Mouse (Mus musculus): ENCODE measurements around the gene Ube2u. TPM values are rescaled to one million over a fixed set of nuclear protein-coding genes. Genes with fewer than 3 reads are reported as not detected.

Ube2u gene
- polyA plus RNA-seq, 1 experiment, result not detected

- no peak for TF ChIP-seq POLR2AphosphoS2 (IDR thresholded peaks at IDR 0.05; ENCODE audit: insufficient read length, low read depth)
- no peak for TF ChIP-seq TCF3 (IDR thresholded peaks at IDR 0.05; ENCODE audit: insufficient read length, low read depth)
- TF ChIP-seq TCF12 (IDR thresholded peaks at IDR 0.05; ENCODE audit: insufficient read depth, poor library complexity, severe bottlenecking), result no peak
- no peak for TF ChIP-seq MYOD1 (IDR thresholded peaks at IDR 0.05; ENCODE audit: control insufficient read depth in 1 of 3, insufficient read length in 2 of 3, low read depth in 2 of 3)
- TF ChIP-seq POLR2A (IDR thresholded peaks at IDR 0.05; ENCODE audit: insufficient read length, low read depth), result no peak
- TF ChIP-seq SRF (IDR thresholded peaks at IDR 0.05; ENCODE audit: control insufficient read depth, insufficient read length, low read depth), result no peak
- TF ChIP-seq CEBPB (IDR thresholded peaks at IDR 0.05; ENCODE audit: insufficient read depth, poor library complexity, severe bottlenecking), result no peak
- H3K79me2 ChIP-seq (ENCODE audit: control insufficient read depth, insufficient read depth), result no peaks in the 10 kb centered on the region
- H3K27me3 ChIP-seq (ENCODE audit: control insufficient read depth, insufficient read depth, insufficient read length), result no peaks in the 10 kb centered on the region
- H3K4me2 ChIP-seq (ENCODE audit: low read depth), result no peak overlapping the region
- no peak overlapping the region for H3ac ChIP-seq (ENCODE audit: control insufficient read depth, insufficient read length)
- no peaks in the 10 kb centered on the region for H3K36me3 ChIP-seq (ENCODE audit: control insufficient read depth, insufficient read depth)
- no peak overlapping the region for H3K4me3 ChIP-seq
Measured at GRCm38 (mm10) chr4:100547905-100548304, 69.3 kb downstream of the Ube2u start.

DNA sequence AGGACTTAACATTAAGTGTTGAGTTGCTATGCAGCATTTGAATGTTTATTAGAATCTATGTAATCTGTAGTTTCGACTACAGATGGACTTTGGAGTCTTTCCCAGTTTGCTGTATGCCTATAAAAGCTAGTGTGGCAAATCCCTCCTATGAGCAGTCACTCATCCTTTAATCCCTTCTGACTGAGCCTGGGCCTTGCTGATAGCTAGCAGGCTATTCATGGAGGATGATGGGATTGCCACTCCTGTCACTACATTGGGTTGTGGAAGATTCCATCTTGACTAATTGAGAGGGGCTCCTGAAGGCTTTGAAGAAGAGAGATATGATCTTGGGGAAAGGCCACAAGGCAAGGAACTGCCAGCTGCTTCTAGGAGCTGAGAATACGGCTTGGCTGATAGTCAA lies 74.6 kb downstream of the Ube2u start:
- Histone ChIP-seq H3K79me2 (ENCODE audit: control insufficient read depth, insufficient read depth) (no peaks in the 10 kb centered on the region), H3ac (ENCODE audit: control insufficient read depth, insufficient read length) (no peak overlapping the region), H3K4me3 (no peak overlapping the region), H3K4me2 (ENCODE audit: low read depth) (no peak overlapping the region), H3K27me3 (ENCODE audit: control insufficient read depth, insufficient read depth, insufficient read length) (no peaks in the 10 kb centered on the region), H3K36me3 (ENCODE audit: control insufficient read depth, insufficient read depth) (no peaks in the 10 kb centered on the region)
- TF ChIP-seq POLR2A (IDR thresholded peaks at IDR 0.05; ENCODE audit: insufficient read length, low read depth) (no peak), USF1 (IDR thresholded peaks at IDR 0.05; ENCODE audit: low read depth) (no peak)

DNA sequence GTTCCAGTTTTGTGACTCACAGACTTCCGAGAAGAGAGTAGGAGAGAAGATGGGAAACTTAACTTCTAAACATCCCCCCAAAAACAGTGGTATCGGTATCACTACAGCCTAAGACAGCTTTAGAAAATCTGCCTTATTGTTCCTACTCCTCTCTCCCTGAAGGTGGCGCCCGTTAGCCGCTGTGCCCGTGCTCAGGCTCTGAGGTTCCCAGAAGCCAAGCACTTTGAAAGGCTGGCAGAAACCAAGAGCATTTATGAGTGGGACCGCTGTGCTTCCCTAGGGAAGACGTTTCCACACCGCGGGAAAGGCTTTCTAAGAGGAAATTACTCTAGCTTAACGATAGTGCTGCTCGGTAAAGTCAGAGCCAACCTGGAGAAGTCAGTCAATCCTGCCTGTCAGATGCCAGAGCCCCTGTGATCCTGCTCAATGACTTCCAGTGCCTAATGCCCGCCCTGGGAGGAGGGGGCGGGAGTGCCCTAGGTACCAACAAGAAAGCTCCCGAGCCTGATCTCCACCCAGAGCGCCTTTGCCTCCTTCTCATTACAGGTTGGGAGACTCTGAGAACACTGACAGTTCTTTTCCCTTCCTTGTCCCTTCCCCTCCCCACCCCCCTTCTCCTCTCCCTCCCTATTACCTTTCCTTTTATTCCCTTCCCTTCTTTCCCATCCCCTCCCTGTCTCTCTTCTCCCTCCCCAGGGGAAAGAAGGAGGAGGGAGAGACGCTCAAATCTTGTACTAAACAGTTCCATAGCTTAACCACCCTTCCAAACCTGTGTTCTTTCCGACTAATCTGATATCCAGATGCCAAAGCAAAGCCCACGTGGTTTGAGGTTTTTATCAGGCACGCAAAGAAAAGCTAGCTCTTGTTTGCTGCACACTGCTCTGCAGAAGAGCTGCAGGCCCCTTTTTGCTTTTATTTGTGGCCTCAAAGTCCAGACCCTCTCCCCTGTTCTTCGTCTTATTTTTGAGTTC lies 109.9 kb downstream of the Ube2u start:
- no peak for TF ChIP-seq MYOD1 (IDR thresholded peaks at IDR 0.05; ENCODE audit: control insufficient read depth in 1 of 3, insufficient read length in 2 of 3, low read depth in 2 of 3)
- TF ChIP-seq USF1 (IDR thresholded peaks at IDR 0.05; ENCODE audit: low read depth), result peak; percentile 3
- TF ChIP-seq POLR2A (IDR thresholded peaks at IDR 0.05; ENCODE audit: insufficient read length, low read depth), result no peak
- no peak for TF ChIP-seq TCF3 (IDR thresholded peaks at IDR 0.05; ENCODE audit: insufficient read length, low read depth)
- no peak for TF ChIP-seq CEBPB (IDR thresholded peaks at IDR 0.05; ENCODE audit: insufficient read depth, poor library complexity, severe bottlenecking)
- no peak for TF ChIP-seq POLR2AphosphoS2 (IDR thresholded peaks at IDR 0.05; ENCODE audit: insufficient read length, low read depth)
- Histone ChIP-seq H3K79me2 (ENCODE audit: control insufficient read depth, insufficient read depth) (no peaks in the 10 kb centered on the region), H3K4me3 (no peak overlapping the region), H3K36me3 (ENCODE audit: control insufficient read depth, insufficient read depth) (no peaks in the 10 kb centered on the region), H3K27me3 (ENCODE audit: control insufficient read depth, insufficient read depth, insufficient read length) (no peaks in the 10 kb centered on the region), H3K4me2 (ENCODE audit: low read depth) (no peak overlapping the region), H3ac (ENCODE audit: control insufficient read depth, insufficient read length) (no peak overlapping the region)

DNA sequence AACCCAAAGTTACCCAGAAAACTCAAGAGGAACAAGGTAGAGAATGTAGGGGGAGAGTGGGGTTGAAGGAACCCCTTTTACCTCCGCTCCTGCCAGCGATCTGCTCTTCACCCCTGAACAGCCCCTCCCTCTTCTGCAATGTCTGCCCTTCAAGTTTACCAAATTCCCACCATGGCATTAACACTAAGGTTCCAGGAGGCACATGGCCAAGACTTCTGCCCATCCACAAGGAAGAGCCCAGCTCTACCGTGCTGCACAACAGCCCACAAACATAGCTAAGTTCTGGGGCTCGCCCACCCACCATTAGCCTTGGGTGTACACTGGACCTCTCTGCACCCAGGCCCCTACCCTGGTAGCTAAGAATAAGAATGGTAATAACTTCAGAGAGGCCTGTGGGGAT lies 117.1 kb downstream of the Ube2u start:
- no peaks in the 10 kb centered on the region for H3K79me2 ChIP-seq (ENCODE audit: control insufficient read depth, insufficient read depth)
- H3K27me3 ChIP-seq (ENCODE audit: control insufficient read depth, insufficient read depth, insufficient read length), result no peaks in the 10 kb centered on the region
- no peak overlapping the region for H3K4me2 ChIP-seq (ENCODE audit: low read depth)
- H3ac ChIP-seq (ENCODE audit: control insufficient read depth, insufficient read length), result no peak overlapping the region
- H3K4me3 ChIP-seq, result no peak overlapping the region
- no peaks in the 10 kb centered on the region for H3K36me3 ChIP-seq (ENCODE audit: control insufficient read depth, insufficient read depth)
- TF ChIP-seq TCF12 (IDR thresholded peaks at IDR 0.05; ENCODE audit: insufficient read depth, poor library complexity, severe bottlenecking) (no peak), MYOG (IDR thresholded peaks at IDR 0.05; ENCODE audit: control insufficient read depth in 1 of 3, insufficient read depth in 1 of 3, insufficient read length in 2 of 3, low read depth in 2 of 3) (no peak), REST (IDR thresholded peaks at IDR 0.05; ENCODE audit: insufficient read depth, insufficient read length) (no peak), TCF3 (IDR thresholded peaks at IDR 0.05; ENCODE audit: insufficient read length, low read depth) (no peak), E2F4 (IDR thresholded peaks at IDR 0.05; ENCODE audit: insufficient read depth) (no peak), MYOD1 (IDR thresholded peaks at IDR 0.05; ENCODE audit: control insufficient read depth in 1 of 3, insufficient read length in 2 of 3, low read depth in 2 of 3) (no peak), MAX (IDR thresholded peaks at IDR 0.05; ENCODE audit: low read depth) (no peak), POLR2AphosphoS2 (IDR thresholded peaks at IDR 0.05; ENCODE audit: insufficient read length, low read depth) (no peak), USF1 (IDR thresholded peaks at IDR 0.05; ENCODE audit: low read depth) (no peak), SRF (IDR thresholded peaks at IDR 0.05; ENCODE audit: control insufficient read depth, insufficient read length, low read depth) (no peak), POLR2A (IDR thresholded peaks at IDR 0.05; ENCODE audit: insufficient read length, low read depth) (no peak), CEBPB (IDR thresholded peaks at IDR 0.05; ENCODE audit: insufficient read depth, poor library complexity, severe bottlenecking) (no peak)

DNA sequence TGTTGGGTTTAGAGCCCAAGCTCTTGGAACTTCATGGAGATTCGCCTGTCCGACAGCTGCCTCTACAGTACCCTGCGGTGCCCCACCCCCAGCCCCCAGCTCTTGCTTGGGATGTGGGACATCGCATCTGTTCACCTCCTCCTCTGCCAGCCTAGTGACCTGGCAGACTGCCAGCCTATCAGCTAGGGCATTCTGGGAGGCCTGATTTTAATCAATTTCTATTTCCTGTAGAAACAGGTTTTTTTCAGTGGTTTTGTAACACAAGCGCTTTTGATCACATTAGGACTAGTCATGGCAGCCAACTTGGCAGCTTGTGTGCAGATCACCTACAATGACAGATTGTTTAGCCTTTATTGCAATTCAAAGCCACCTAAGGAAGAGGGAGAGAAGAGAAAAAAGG lies 118.0 kb downstream of the Ube2u start:
- no peak overlapping the region for H3K4me3 ChIP-seq
- TF ChIP-seq POLR2A (IDR thresholded peaks at IDR 0.05; ENCODE audit: insufficient read length, low read depth), result no peak
- no peak for TF ChIP-seq TCF12 (IDR thresholded peaks at IDR 0.05; ENCODE audit: insufficient read depth, poor library complexity, severe bottlenecking)
- no peak for TF ChIP-seq TCF3 (IDR thresholded peaks at IDR 0.05; ENCODE audit: insufficient read length, low read depth)
- TF ChIP-seq REST (IDR thresholded peaks at IDR 0.05; ENCODE audit: insufficient read depth, insufficient read length), result no peak
- TF ChIP-seq POLR2AphosphoS2 (IDR thresholded peaks at IDR 0.05; ENCODE audit: insufficient read length, low read depth), result no peak
- no peak for TF ChIP-seq USF1 (IDR thresholded peaks at IDR 0.05; ENCODE audit: low read depth)
- no peak for TF ChIP-seq MYOG (IDR thresholded peaks at IDR 0.05; ENCODE audit: control insufficient read depth in 1 of 3, insufficient read depth in 1 of 3, insufficient read length in 2 of 3, low read depth in 2 of 3)
- TF ChIP-seq E2F4 (IDR thresholded peaks at IDR 0.05; ENCODE audit: insufficient read depth), result no peak
- no peak for TF ChIP-seq MAX (IDR thresholded peaks at IDR 0.05; ENCODE audit: low read depth)
- no peak for TF ChIP-seq CEBPB (IDR thresholded peaks at IDR 0.05; ENCODE audit: insufficient read depth, poor library complexity, severe bottlenecking)
- TF ChIP-seq MYOD1 (IDR thresholded peaks at IDR 0.05; ENCODE audit: control insufficient read depth in 1 of 3, insufficient read length in 2 of 3, low read depth in 2 of 3), result no peak
- TF ChIP-seq SRF (IDR thresholded peaks at IDR 0.05; ENCODE audit: control insufficient read depth, insufficient read length, low read depth), result no peak
- H3K4me2 ChIP-seq (ENCODE audit: low read depth), result no peak overlapping the region
- H3K36me3 ChIP-seq (ENCODE audit: control insufficient read depth, insufficient read depth), result no peaks in the 10 kb centered on the region
- H3ac ChIP-seq (ENCODE audit: control insufficient read depth, insufficient read length), result no peak overlapping the region
- H3K27me3 ChIP-seq (ENCODE audit: control insufficient read depth, insufficient read depth, insufficient read length), result no peaks in the 10 kb centered on the region
- H3K79me2 ChIP-seq (ENCODE audit: control insufficient read depth, insufficient read depth), result no peaks in the 10 kb centered on the region
